Mouse (Mus musculus): ENCODE results near the gene Rbm19. TPM values are rescaled to one million over a fixed set of nuclear protein-coding genes. Genes with fewer than 3 reads are reported as not detected.
A peak's percentile ranks its signal among the peaks of the same experiment; 100 is the strongest.

Gene Rbm19
- polyA plus RNA-seq, 1 experiment from 2014 or later: 16.0 TPM

DNA sequence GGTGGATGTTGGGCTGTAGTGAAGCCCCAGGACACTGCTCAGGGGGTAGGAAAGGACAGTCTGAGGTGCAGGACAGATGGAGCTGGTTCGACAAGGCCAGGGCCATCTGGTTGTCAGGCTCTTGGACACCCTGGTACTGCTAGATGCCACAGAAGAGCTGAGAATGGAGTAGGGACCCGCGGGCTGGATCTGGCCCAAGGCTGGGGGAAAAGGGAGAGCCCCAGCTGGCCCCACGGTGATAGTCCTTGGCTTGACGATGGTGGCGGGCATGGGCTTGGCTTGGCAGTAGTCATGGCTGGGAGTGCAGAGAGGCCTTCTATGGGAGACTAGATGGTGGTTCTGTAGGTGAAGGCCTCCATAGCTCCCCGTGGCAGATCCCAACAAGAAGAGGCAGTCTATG lies 12.8 kb downstream of the Rbm19 start:
- no peaks in the 10 kb centered on the region for H3K9me3 ChIP-seq (ENCODE audit: control insufficient read depth, low read length)

GRCm38 (mm10) chr5:120129761-120130160 lies 13.5 kb downstream of the Rbm19 start:
- no peak overlapping the region for H3K4me3 ChIP-seq (replicated peaks; ENCODE audit: low read depth, low read length)
- ATAC-seq (ENCODE audit: low FRiP score, low TSS enrichment) (no peak), DNase-seq (no peak)
- no peaks in the 10 kb centered on the region for H3K4me1 ChIP-seq (ENCODE audit: control insufficient read depth, insufficient read depth, low read length)
- no peak overlapping the region for H3K9ac ChIP-seq (replicated peaks; ENCODE audit: low read length)
- no peaks in the 10 kb centered on the region for H3K9me3 ChIP-seq (ENCODE audit: control insufficient read depth, low read length)
- 92% methylated on average over 7 of the region's 7 CpGs for WGBS
- H3K27ac ChIP-seq (replicated peaks; ENCODE audit: low read depth, low read length): no peak overlapping the region
- no peaks in the 10 kb centered on the region for H3K27me3 ChIP-seq (ENCODE audit: control insufficient read depth, insufficient read depth, low read length)
- H3K4me2 ChIP-seq (ENCODE audit: low read length): no peak overlapping the region
- H3K36me3 ChIP-seq (ENCODE audit: control insufficient read depth, insufficient read depth, low read length): peaks cover 58% of the 10 kb centered on the region

More for the DNA sequence above, 12.8 kb downstream of the Rbm19 start:
- WGBS: 94% methylated on average over 7 of the region's 7 CpGs
- Histone ChIP-seq H3K36me3 (ENCODE audit: control insufficient read depth, insufficient read depth, low read length) (peaks cover 65% of the 10 kb centered on the region), H3K27me3 (ENCODE audit: control insufficient read depth, insufficient read depth, low read length) (no peaks in the 10 kb centered on the region), H3K4me3 (replicated peaks; ENCODE audit: low read depth, low read length) (no peak overlapping the region), H3K9ac (replicated peaks; ENCODE audit: low read length) (no peak overlapping the region), H3K4me1 (ENCODE audit: control insufficient read depth, insufficient read depth, low read length) (no peaks in the 10 kb centered on the region), H3K27ac (replicated peaks; ENCODE audit: low read depth, low read length) (no peak overlapping the region), H3K4me2 (ENCODE audit: low read length) (no peak overlapping the region)
- DNase-seq (no peak), ATAC-seq (ENCODE audit: low FRiP score, low TSS enrichment) (no peak)

DNA sequence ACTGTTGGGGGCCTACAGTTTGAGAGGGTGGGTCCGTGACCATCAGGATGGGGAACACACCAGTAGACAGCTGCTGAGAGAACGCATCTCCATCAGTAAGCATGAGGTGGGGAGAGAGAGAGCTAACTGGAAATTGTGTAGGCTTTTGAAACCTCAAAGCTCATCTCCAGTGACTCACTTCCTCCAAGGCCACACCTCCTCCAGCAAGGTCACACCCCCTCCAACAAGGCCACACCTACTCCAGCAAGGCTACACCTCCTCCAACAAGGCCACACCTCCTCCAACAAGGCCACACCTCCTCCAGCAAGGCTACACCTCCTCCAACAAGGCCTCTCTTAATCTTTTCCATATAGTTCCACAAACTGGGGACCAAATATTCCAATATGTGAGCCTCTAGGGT lies 13.9 kb downstream of the Rbm19 start:
- DNase-seq: no peak
- Histone ChIP-seq H3K4me2 (ENCODE audit: low read length) (no peak overlapping the region), H3K27ac (replicated peaks; ENCODE audit: low read depth, low read length) (no peak overlapping the region), H3K4me1 (ENCODE audit: control insufficient read depth, insufficient read depth, low read length) (no peaks in the 10 kb centered on the region), H3K9ac (replicated peaks; ENCODE audit: low read length) (no peak overlapping the region), H3K36me3 (ENCODE audit: control insufficient read depth, insufficient read depth, low read length) (peaks cover 54% of the 10 kb centered on the region), H3K9me3 (ENCODE audit: control insufficient read depth, low read length) (no peaks in the 10 kb centered on the region), H3K27me3 (ENCODE audit: control insufficient read depth, insufficient read depth, low read length) (no peaks in the 10 kb centered on the region), H3K4me3 (replicated peaks; ENCODE audit: low read depth, low read length) (no peak overlapping the region)
- no peak for ATAC-seq (ENCODE audit: low FRiP score, low TSS enrichment)
- WGBS: 95% methylated on average over 2 of the region's 2 CpGs

- ATAC-seq (ENCODE audit: low FRiP score, low TSS enrichment) (no peak), DNase-seq (peak; percentile 73)
- WGBS: 69% methylated on average over 5 of the region's 5 CpGs
- Histone ChIP-seq H3K27me3 (ENCODE audit: control insufficient read depth, insufficient read depth, low read length) (no peaks in the 10 kb centered on the region), H3K4me1 (ENCODE audit: control insufficient read depth, insufficient read depth, low read length) (peaks cover 6% of the 10 kb centered on the region), H3K9me3 (ENCODE audit: control insufficient read depth, low read length) (no peaks in the 10 kb centered on the region), H3K4me2 (ENCODE audit: low read length) (no peak overlapping the region), H3K36me3 (ENCODE audit: control insufficient read depth, insufficient read depth, low read length) (peaks cover 40% of the 10 kb centered on the region), H3K9ac (replicated peaks; ENCODE audit: low read length) (no peak overlapping the region), H3K4me3 (replicated peaks; ENCODE audit: low read depth, low read length) (no peak overlapping the region), H3K27ac (replicated peaks; ENCODE audit: low read depth, low read length) (no peak overlapping the region)
Measured at GRCm38 (mm10) chr5:120131600-120131999, 15.3 kb downstream of the Rbm19 start.

GRCm38 (mm10) chr5:120134000-120134399 lies 17.7 kb downstream of the Rbm19 start:
- H3K9ac ChIP-seq (replicated peaks; ENCODE audit: low read length): no peak overlapping the region
- DNase-seq: peak; percentile 71
- H3K9me3 ChIP-seq (ENCODE audit: control insufficient read depth, low read length): no peaks in the 10 kb centered on the region
- H3K27ac ChIP-seq (replicated peaks; ENCODE audit: low read depth, low read length): no peak overlapping the region
- ATAC-seq (ENCODE audit: low FRiP score, low TSS enrichment): no peak
- H3K36me3 ChIP-seq (ENCODE audit: control insufficient read depth, insufficient read depth, low read length): peaks cover 21% of the 10 kb centered on the region; the same call in 1 of the 2 replicates
- H3K27me3 ChIP-seq (ENCODE audit: control insufficient read depth, insufficient read depth, low read length): no peaks in the 10 kb centered on the region
- peaks cover 11% of the 10 kb centered on the region for H3K4me1 ChIP-seq (ENCODE audit: control insufficient read depth, insufficient read depth, low read length)
- H3K4me3 ChIP-seq (replicated peaks; ENCODE audit: low read depth, low read length): no peak overlapping the region
- no peak overlapping the region for H3K4me2 ChIP-seq (ENCODE audit: low read length)
- WGBS: 41% methylated on average over 6 of the region's 6 CpGs

- Histone ChIP-seq H3K4me1 (ENCODE audit: control insufficient read depth, insufficient read depth, low read length) (peaks cover 11% of the 10 kb centered on the region), H3K9ac (replicated peaks; ENCODE audit: low read length) (no peak overlapping the region), H3K36me3 (ENCODE audit: control insufficient read depth, insufficient read depth, low read length) (peaks cover 21% of the 10 kb centered on the region; the same call in 1 of the 2 replicates), H3K4me2 (ENCODE audit: low read length) (no peak overlapping the region), H3K27ac (replicated peaks; ENCODE audit: low read depth, low read length) (peak overlapping the region; percentile 79), H3K27me3 (ENCODE audit: control insufficient read depth, insufficient read depth, low read length) (no peaks in the 10 kb centered on the region), H3K4me3 (replicated peaks; ENCODE audit: low read depth, low read length) (no peak overlapping the region), H3K9me3 (ENCODE audit: control insufficient read depth, low read length) (no peaks in the 10 kb centered on the region)
- no peak for ATAC-seq (ENCODE audit: low FRiP score, low TSS enrichment)
- WGBS: 92% methylated on average over 14 of the region's 14 CpGs
- no peak for DNase-seq
Measured at GRCm38 (mm10) chr5:120135337-120135736, 19.1 kb downstream of the Rbm19 start.

- no peaks in the 10 kb centered on the region for H3K27me3 ChIP-seq (ENCODE audit: control insufficient read depth, insufficient read depth, low read length)
- 0 out of 2 replicates have a peak overlapping the region, but pooled peaks have one; percentile 16 for H3K9ac ChIP-seq (replicated peaks; ENCODE audit: low read length)
- peak; percentile 9; the same call in 1 of the 2 replicates for ATAC-seq (ENCODE audit: low FRiP score, low TSS enrichment)
Measured at GRCm38 (mm10) chr5:120135823-120136222, 19.6 kb downstream of the Rbm19 start.

DNA sequence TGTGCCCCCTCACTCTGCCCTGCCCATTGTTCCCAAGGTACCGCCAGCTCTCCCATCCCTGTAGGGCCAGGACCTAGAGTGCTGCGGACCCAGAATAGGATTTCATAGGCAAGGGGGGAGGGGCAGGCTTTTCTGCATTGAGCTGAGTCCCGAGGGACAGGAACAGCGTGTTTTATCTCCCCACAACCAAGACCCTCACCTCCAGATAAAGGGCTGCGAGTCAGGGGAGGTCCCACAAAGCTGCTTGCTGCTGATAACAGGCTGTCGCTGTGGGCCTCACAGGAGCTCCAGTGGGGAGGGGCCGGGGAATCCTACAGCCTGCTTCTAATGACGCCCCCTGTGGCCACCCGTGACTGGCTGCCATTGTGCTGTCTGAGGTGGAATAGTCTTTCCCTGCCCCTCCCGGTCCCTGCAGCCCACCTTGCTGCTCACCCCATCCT lies 20.0 kb downstream of the Rbm19 start:
- WGBS: 19% methylated on average over 10 of the region's 10 CpGs
- Histone ChIP-seq H3K27ac (replicated peaks; ENCODE audit: low read depth, low read length) (peak overlapping the region; percentile 79), H3K9me3 (ENCODE audit: control insufficient read depth, low read length) (no peaks in the 10 kb centered on the region), H3K4me1 (ENCODE audit: control insufficient read depth, insufficient read depth, low read length) (peaks cover 11% of the 10 kb centered on the region), H3K4me2 (ENCODE audit: low read length) (no peak overlapping the region), H3K9ac (replicated peaks; ENCODE audit: low read length) (peak overlapping the region; percentile 16; the same call in 1 of the 2 replicates), H3K4me3 (replicated peaks; ENCODE audit: low read depth, low read length) (no peak overlapping the region), H3K36me3 (ENCODE audit: control insufficient read depth, insufficient read depth, low read length) (peaks cover 18% of the 10 kb centered on the region), H3K27me3 (ENCODE audit: control insufficient read depth, insufficient read depth, low read length) (no peaks in the 10 kb centered on the region)
- DNase-seq (peak; percentile 82), ATAC-seq (ENCODE audit: low FRiP score, low TSS enrichment) (peak; percentile 53)

More at GRCm38 (mm10) chr5:120135823-120136222, 19.6 kb downstream of the Rbm19 start:
- Histone ChIP-seq H3K4me1 (ENCODE audit: control insufficient read depth, insufficient read depth, low read length) (peaks cover 11% of the 10 kb centered on the region), H3K9me3 (ENCODE audit: control insufficient read depth, low read length) (no peaks in the 10 kb centered on the region), H3K4me3 (replicated peaks; ENCODE audit: low read depth, low read length) (no peak overlapping the region), H3K36me3 (ENCODE audit: control insufficient read depth, insufficient read depth, low read length) (peaks cover 18% of the 10 kb centered on the region), H3K4me2 (ENCODE audit: low read length) (no peak overlapping the region), H3K27ac (replicated peaks; ENCODE audit: low read depth, low read length) (peak overlapping the region; percentile 79)
- no peak for DNase-seq
- WGBS: 32% methylated on average over 3 of the region's 3 CpGs

DNA sequence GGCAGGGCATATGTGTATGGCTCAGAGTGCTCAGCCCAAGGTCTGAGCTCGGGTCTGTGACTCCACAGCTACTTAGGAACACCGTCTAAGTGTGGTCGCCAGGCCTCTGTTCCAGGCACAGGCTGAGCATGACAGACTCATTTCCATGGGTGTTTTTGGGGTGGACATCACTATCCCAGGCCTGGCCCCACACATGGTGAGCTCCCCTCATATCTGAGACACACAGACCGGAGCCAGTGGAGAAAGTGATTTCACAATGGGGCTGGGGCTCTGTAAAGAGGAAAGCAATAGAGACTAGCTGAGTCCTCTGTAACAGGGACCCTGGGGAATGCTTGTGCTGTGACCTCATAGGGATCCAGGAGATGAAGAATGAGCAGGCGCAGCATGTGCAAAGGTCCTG lies 20.8 kb downstream of the Rbm19 start:
- H3K36me3 ChIP-seq (ENCODE audit: control insufficient read depth, insufficient read depth, low read length): peaks cover 22% of the 10 kb centered on the region
- H3K4me3 ChIP-seq (replicated peaks; ENCODE audit: low read depth, low read length): no peak overlapping the region
- DNase-seq (no peak), ATAC-seq (ENCODE audit: low FRiP score, low TSS enrichment) (no peak)
- H3K4me1 ChIP-seq (ENCODE audit: control insufficient read depth, insufficient read depth, low read length): peaks cover 11% of the 10 kb centered on the region
- no peaks in the 10 kb centered on the region for H3K9me3 ChIP-seq (ENCODE audit: control insufficient read depth, low read length)
- WGBS: 91% methylated on average over 5 of the region's 5 CpGs
- no peak overlapping the region for H3K9ac ChIP-seq (replicated peaks; ENCODE audit: low read length)
- H3K27ac ChIP-seq (replicated peaks; ENCODE audit: low read depth, low read length): peak overlapping the region; percentile 79
- no peaks in the 10 kb centered on the region for H3K27me3 ChIP-seq (ENCODE audit: control insufficient read depth, insufficient read depth, low read length)
- H3K4me2 ChIP-seq (ENCODE audit: low read length): no peak overlapping the region

All from midbrain, embryonic 14.5 days (tissue).